Mouse (Mus musculus) megakaryocyte, embryonic 14.5 days (primary cell): ENCODE measurements around the gene Kcnk1.

Experiments
- FLI1 ChIP-seq: IDR thresholded peaks from 2 replicates; pipeline ENCODE4 v1.6.1; 2012; ENCODE audit warnings: low read length, inconsistent platforms, mixed read lengths
- GATA1 ChIP-seq: IDR thresholded peaks from 3 replicates; pipeline ENCODE4 v1.6.1; 2012; ENCODE audit warnings: mixed read lengths, low read length, inconsistent platforms, borderline replicate concordance

- TF ChIP-seq FLI1 (no peak), GATA1 (no peak)
These were observed 12.8 kb downstream of the Kcnk1 start for GRCm38 (mm10) chr8:126007538-126008330.
